Mouse (Mus musculus) olfactory bulb, adult 2 months (tissue): ENCODE data around the gene Arhgef3.

Experiments used
- CTCF ChIP-seq: fragments of 200-500 bp; IDR thresholded peaks from 2 replicates; pipeline ENCODE4 v1.5.1; 2012; ENCODE audit warnings: low read depth, mild to moderate bottlenecking, low read length, moderate library complexity; ENCODE audit not compliant: insufficient read depth
- POLR2A ChIP-seq: fragments of 200-500 bp; IDR thresholded peaks from 2 replicates; pipeline ENCODE4 v1.6.1; 2012; ENCODE audit warnings: mild to moderate bottlenecking, low read depth, low read length, moderate library complexity; ENCODE audit not compliant: insufficient read depth

DNA sequence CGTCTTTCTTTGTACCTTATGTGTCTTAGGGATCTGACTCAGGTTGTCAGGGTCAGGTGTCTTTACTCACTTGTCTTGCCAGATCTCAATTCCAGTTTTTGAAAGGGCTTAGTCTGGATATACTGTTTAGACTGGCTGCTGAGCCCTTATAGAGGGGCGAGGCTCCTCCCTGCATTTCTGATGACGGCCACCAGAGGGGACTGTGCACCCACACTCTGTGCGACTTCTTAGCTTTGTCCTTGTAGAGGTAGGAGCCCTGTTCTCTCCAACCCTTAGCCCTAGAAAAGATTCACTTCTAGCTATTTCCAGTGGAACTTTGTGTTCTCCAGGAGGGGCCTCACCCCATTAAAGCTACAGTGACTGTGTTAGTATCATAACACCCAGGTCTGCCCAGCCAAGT lies 72.3 kb downstream of the Arhgef3 start:
- TF ChIP-seq CTCF (peak; percentile 82), POLR2A (no peak)
